Mouse (Mus musculus): Measurements from ENCODE around the gene Flt3. TPM values are rescaled to one million over a fixed set of nuclear protein-coding genes. Genes with fewer than 3 reads are reported as not detected.

Flt3 gene
- polyA plus RNA-seq, 1 experiment: 24.8 TPM

- WGBS: 79% methylated on average over 5 of the region's 5 CpGs
- DNase-seq: no peak
- TF ChIP-seq POLR2A (IDR thresholded peaks at IDR 0.05; ENCODE audit: borderline replicate concordance, insufficient read depth, low read length) (no peak), CTCF (IDR thresholded peaks at IDR 0.05; ENCODE audit: borderline replicate concordance, insufficient read depth, low read depth, low read length) (no peak)
- no peaks in the 10 kb centered on the region for H3K4me1 ChIP-seq (ENCODE audit: control insufficient read depth, insufficient read depth, low read length)
- no peak overlapping the region for H3K27ac ChIP-seq (ENCODE audit: insufficient read depth, low read length)
- H3K27me3 ChIP-seq (ENCODE audit: control insufficient read depth, insufficient read depth, low read length): no peaks in the 10 kb centered on the region
- H3K4me3 ChIP-seq (replicated peaks; ENCODE audit: insufficient read depth, low read depth, low read length): no peak overlapping the region
Observed at GRCm38 (mm10) chr5:147406135-147406534, 5.8 kb upstream of the Flt3 start.

DNA sequence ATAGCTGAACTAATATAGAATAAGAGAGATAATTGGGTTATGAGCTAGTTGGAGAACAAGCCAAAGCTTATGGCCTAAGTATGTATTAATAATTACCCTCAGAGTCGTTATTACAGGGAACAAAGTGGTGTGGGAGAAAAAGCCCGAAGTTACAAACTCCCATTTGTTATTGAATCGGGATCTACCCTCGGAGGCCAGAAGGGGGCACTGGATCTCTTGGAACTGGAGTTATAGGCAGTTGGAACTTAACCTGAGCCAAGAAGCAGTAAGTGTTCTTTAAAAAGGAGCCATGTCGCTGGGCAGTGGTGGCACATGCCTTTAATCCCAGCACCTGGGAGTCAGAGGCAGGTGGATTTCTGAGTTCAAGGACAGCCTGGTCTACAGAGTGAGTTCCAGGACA lies 2.2 kb upstream of the Flt3 start:
- no peak overlapping the region for H3K4me3 ChIP-seq (replicated peaks; ENCODE audit: insufficient read depth, low read depth, low read length)
- 12% methylated on average over 5 of the region's 5 CpGs for WGBS
- DNase-seq: peak; percentile 71 to 77
- H3K4me1 ChIP-seq (ENCODE audit: control insufficient read depth, insufficient read depth, low read length): no peaks in the 10 kb centered on the region
- H3K27ac ChIP-seq (ENCODE audit: insufficient read depth, low read length): no peak overlapping the region
- H3K27me3 ChIP-seq (ENCODE audit: control insufficient read depth, insufficient read depth, low read length): no peaks in the 10 kb centered on the region
- TF ChIP-seq POLR2A (IDR thresholded peaks at IDR 0.05; ENCODE audit: borderline replicate concordance, insufficient read depth, low read length) (no peak), CTCF (IDR thresholded peaks at IDR 0.05; ENCODE audit: borderline replicate concordance, insufficient read depth, low read depth, low read length) (peak; percentile 71)

- TF ChIP-seq POLR2A (IDR thresholded peaks at IDR 0.05; ENCODE audit: borderline replicate concordance, insufficient read depth, low read length): no peak
- TF ChIP-seq CTCF (IDR thresholded peaks at IDR 0.05; ENCODE audit: borderline replicate concordance, insufficient read depth, low read depth, low read length): 0 out of 2 replicates have a peak, but pooled peaks have one; percentile 3
- Histone ChIP-seq H3K27ac (ENCODE audit: insufficient read depth, low read length) (no peak overlapping the region), H3K4me3 (replicated peaks; ENCODE audit: insufficient read depth, low read depth, low read length) (peak overlapping the region; percentile 43), H3K4me1 (ENCODE audit: control insufficient read depth, insufficient read depth, low read length) (no peaks in the 10 kb centered on the region), H3K27me3 (ENCODE audit: control insufficient read depth, insufficient read depth, low read length) (no peaks in the 10 kb centered on the region)
- DNase-seq: peak; percentile 36 to 40
- WGBS: 23% methylated on average over 11 of the region's 11 CpGs
Observed at GRCm38 (mm10) chr5:147401024-147401423, 735 bp upstream of the Flt3 start.

GRCm38 (mm10) chr5:147400505-147400979 lies 253 bp upstream of the Flt3 start:
- TF ChIP-seq POLR2A (IDR thresholded peaks at IDR 0.05; ENCODE audit: borderline replicate concordance, insufficient read depth, low read length): no peak
- no peak for TF ChIP-seq CTCF (IDR thresholded peaks at IDR 0.05; ENCODE audit: borderline replicate concordance, insufficient read depth, low read depth, low read length)
- Histone ChIP-seq H3K27ac (ENCODE audit: insufficient read depth, low read length) (no peak overlapping the region), H3K4me1 (ENCODE audit: control insufficient read depth, insufficient read depth, low read length) (no peaks in the 10 kb centered on the region), H3K4me3 (replicated peaks; ENCODE audit: insufficient read depth, low read depth, low read length) (peak overlapping the region; percentile 43), H3K27me3 (ENCODE audit: control insufficient read depth, insufficient read depth, low read length) (no peaks in the 10 kb centered on the region)
- DNase-seq: no peak
- WGBS: 2% methylated on average over 17 of the region's 17 CpGs

GRCm38 (mm10) chr5:147395050-147395449 lies 5.2 kb downstream of the Flt3 start:
- TF ChIP-seq CTCF (IDR thresholded peaks at IDR 0.05; ENCODE audit: borderline replicate concordance, insufficient read depth, low read depth, low read length) (no peak), POLR2A (IDR thresholded peaks at IDR 0.05; ENCODE audit: borderline replicate concordance, insufficient read depth, low read length) (no peak)
- no peak overlapping the region for H3K4me3 ChIP-seq (replicated peaks; ENCODE audit: insufficient read depth, low read depth, low read length)
- H3K27me3 ChIP-seq (ENCODE audit: control insufficient read depth, insufficient read depth, low read length): no peaks in the 10 kb centered on the region
- no peaks in the 10 kb centered on the region for H3K4me1 ChIP-seq (ENCODE audit: control insufficient read depth, insufficient read depth, low read length)
- DNase-seq: no peak
- no peak overlapping the region for H3K27ac ChIP-seq (ENCODE audit: insufficient read depth, low read length)
- 17% methylated on average over 1 of the region's 1 CpGs for WGBS

- 89% methylated on average over 12 of the region's 12 CpGs for WGBS
- no peak overlapping the region for H3K27ac ChIP-seq (ENCODE audit: insufficient read depth, low read length)
- H3K4me1 ChIP-seq (ENCODE audit: control insufficient read depth, insufficient read depth, low read length): no peaks in the 10 kb centered on the region
- H3K4me3 ChIP-seq (replicated peaks; ENCODE audit: insufficient read depth, low read depth, low read length): no peak overlapping the region
- TF ChIP-seq POLR2A (IDR thresholded peaks at IDR 0.05; ENCODE audit: borderline replicate concordance, insufficient read depth, low read length) (no peak), CTCF (IDR thresholded peaks at IDR 0.05; ENCODE audit: borderline replicate concordance, insufficient read depth, low read depth, low read length) (no peak)
- DNase-seq: no peak
- no peaks in the 10 kb centered on the region for H3K27me3 ChIP-seq (ENCODE audit: control insufficient read depth, insufficient read depth, low read length)
Observed at GRCm38 (mm10) chr5:147392667-147393213, 7.5 kb downstream of the Flt3 start.

DNA sequence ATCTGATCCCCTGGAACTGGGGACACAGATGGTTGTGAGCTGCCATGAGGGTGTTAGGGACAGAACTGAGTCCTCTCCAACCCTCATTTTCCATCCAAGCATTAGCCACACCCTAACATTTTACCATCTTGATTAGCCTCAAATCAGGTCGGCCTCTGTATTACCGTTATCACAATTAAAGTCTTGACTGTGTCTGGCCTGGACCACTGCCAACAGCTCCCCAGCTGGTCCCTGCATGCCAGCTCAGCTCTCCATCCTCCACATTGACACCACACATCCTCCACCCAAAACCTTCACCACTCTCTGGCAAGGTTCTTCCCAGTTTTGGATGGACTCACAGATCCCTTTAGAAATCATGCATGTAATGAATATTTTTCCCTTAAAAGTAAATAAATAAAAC lies 9.5 kb downstream of the Flt3 start:
- no peak overlapping the region for H3K4me3 ChIP-seq (replicated peaks; ENCODE audit: insufficient read depth, low read depth, low read length)
- no peak for TF ChIP-seq POLR2A (IDR thresholded peaks at IDR 0.05; ENCODE audit: borderline replicate concordance, insufficient read depth, low read length)
- no peak for TF ChIP-seq CTCF (IDR thresholded peaks at IDR 0.05; ENCODE audit: borderline replicate concordance, insufficient read depth, low read depth, low read length)
- no peak overlapping the region for H3K27ac ChIP-seq (ENCODE audit: insufficient read depth, low read length)
- H3K27me3 ChIP-seq (ENCODE audit: control insufficient read depth, insufficient read depth, low read length): no peaks in the 10 kb centered on the region
- H3K4me1 ChIP-seq (ENCODE audit: control insufficient read depth, insufficient read depth, low read length): no peaks in the 10 kb centered on the region
- DNase-seq: no peak
- 9% methylated on average over 2 of the region's 2 CpGs for WGBS

GRCm38 (mm10) chr5:147389052-147389451 lies 11.2 kb downstream of the Flt3 start:
- Histone ChIP-seq H3K27me3 (ENCODE audit: control insufficient read depth, insufficient read depth, low read length) (no peaks in the 10 kb centered on the region), H3K27ac (ENCODE audit: insufficient read depth, low read length) (no peak overlapping the region), H3K4me1 (ENCODE audit: control insufficient read depth, insufficient read depth, low read length) (no peaks in the 10 kb centered on the region), H3K4me3 (replicated peaks; ENCODE audit: insufficient read depth, low read depth, low read length) (no peak overlapping the region)
- DNase-seq: no peak
- no peak for TF ChIP-seq CTCF (IDR thresholded peaks at IDR 0.05; ENCODE audit: borderline replicate concordance, insufficient read depth, low read depth, low read length)
- TF ChIP-seq POLR2A (IDR thresholded peaks at IDR 0.05; ENCODE audit: borderline replicate concordance, insufficient read depth, low read length): no peak
- WGBS: 82% methylated on average over 5 of the region's 5 CpGs

All from cerebellum, adult 2 months (tissue).